Mouse (Mus musculus): ENCODE results near the gene Adamts2.

DNA sequence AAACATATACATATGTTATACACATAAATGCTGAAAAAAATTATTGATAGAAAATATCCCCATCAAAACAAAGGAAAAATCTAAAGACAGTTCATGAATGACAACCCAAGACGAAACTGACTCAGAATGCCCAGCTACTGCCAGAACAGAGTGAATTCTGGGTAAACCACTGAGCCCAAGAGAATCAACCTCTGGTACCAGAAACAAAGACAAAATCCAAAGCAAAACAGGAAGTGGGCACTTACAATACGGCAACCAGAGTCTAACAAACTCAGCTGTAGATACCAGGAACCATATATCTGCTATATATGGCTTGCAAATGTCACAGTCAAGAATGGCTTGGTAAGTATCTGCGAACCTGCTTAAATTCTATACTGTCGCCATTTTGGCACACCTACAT is 233.8 kb downstream of the Adamts2 start:
- TF ChIP-seq CTCF (IDR thresholded peaks at IDR 0.05) (no peak), EP300 (IDR thresholded peaks at IDR 0.05) (no peak)

All from lung, postnatal 0 days (tissue).